Mouse (Mus musculus) G1E (cell line): ENCODE data around the gene Jmjd8.

Source experiments
- CTCF ChIP-seq: IDR thresholded peaks from 2 replicates; pipeline ENCODE4 v1.5.1; 2012; ENCODE audit warnings: low read depth, low read length, inconsistent platforms, mixed read lengths
- GATA2 ChIP-seq: IDR thresholded peaks from 2 replicates; pipeline ENCODE4 v1.6.1; 2012; ENCODE audit warnings: low read depth, low read length, inconsistent platforms, borderline replicate concordance

DNA sequence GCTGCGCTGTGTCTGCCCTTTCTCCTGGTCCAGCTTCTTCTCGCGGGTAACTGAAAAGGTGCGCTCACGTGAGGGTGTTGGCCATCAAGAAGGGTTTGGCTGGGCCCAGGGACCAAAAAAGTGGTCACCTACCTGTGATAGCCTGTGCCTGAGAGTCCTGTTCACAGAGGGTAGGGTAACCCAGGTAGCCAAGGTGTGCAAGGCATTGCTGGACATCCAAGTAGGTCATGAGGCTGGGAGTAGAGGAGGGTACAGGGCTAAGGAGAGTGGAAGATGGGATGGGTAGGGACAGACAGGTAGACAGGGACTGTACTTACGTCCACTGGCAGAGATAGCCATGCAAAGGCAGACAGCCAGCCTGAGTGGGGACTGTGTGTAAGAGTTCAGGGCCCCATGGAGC lies 11.9 kb downstream of the Jmjd8 start:
- TF ChIP-seq CTCF (no peak), GATA2 (no peak)
